Mouse (Mus musculus): ENCODE measurements around the gene Pdia4. TPM values are rescaled to one million over a fixed set of nuclear protein-coding genes. Genes with fewer than 3 reads are reported as not detected.

The Pdia4 gene
- polyA plus RNA-seq, 1 experiment from 2014 or later, result 283 TPM

DNA sequence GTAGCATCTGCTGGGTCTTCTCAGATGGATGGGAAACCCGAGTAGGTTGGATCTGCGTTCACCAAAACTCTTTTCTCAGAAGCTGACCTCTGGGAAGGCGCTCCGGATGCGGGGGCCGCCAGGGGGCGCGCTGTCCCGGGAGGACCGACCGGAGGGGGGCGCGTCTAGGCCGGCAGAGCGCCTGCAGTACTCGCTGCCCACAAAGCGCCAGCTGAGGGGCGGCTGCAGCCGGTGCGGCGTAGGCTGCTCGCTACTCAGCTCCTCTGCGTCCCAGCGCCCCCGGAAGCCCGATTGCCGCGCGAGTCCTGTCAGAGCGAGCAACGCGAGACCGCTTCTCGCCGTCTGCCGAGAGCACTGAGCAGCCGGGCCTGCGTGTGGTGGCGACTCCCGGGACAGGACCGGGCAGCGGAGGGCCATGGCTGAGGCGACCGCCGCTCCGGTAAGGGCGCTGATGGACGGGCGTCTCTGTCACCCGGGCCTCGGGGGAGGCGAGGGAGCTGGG, 22.3 kb upstream of the Pdia4 start, which contains the start of gene Zfp398:
Zfp398 (plus strand) TSS at position 180 of the 502 bp plus-strand sequence.
- H3K36me3 ChIP-seq (ENCODE audit: control insufficient read depth, insufficient read depth, low read length), result no peaks in the 10 kb centered on the region
- peak within 1 kb of the TSS; percentile 77 for H3K4me2 ChIP-seq (ENCODE audit: low read depth, low read length)
- H3K9ac ChIP-seq (ENCODE audit: low read length), result peak within 1 kb of the TSS; percentile 81
- H3K27me3 ChIP-seq (ENCODE audit: control insufficient read depth, insufficient read depth, low read length), result no peaks in the 10 kb centered on the region
- peak within 1 kb of the TSS; percentile 77 for H3K4me3 ChIP-seq (replicated peaks; ENCODE audit: low read length)
- H3K27ac ChIP-seq (ENCODE audit: low read length), result peak within 1 kb of the TSS; percentile 86
- peaks cover 10% of the 10 kb centered on the region for H3K4me1 ChIP-seq (ENCODE audit: control insufficient read depth, insufficient read depth, low read length)
- ATAC-seq (ENCODE audit: insufficient read depth, low FRiP score), result peak; percentile 96
- WGBS, result under 1% methylated on average over 52 of the region's 52 CpGs
- no peaks in the 10 kb centered on the region for H3K9me3 ChIP-seq (replicated peaks; ENCODE audit: control insufficient read depth, low read length)

DNA sequence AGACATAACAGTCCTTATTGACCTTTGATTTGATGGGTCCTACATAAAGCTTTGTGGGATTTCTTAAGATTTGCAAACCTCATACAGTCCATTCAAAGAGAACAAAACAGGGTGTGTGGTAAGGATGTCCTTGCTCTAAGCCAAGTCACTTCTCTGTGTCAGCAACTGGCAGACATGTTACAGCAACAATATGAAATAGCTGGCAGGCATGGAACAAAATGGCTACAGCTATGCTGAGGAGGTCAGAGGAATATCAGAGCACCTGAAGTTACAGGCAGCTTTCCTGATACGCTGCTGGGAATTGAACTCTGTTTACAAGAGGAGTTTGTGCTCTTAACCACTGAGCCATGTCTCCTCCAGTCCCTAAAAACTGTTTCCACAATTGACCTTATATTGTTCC, 19.0 kb upstream of the Pdia4 start:
- H3K9ac ChIP-seq (ENCODE audit: low read length), result no peak overlapping the region
- H3K36me3 ChIP-seq (ENCODE audit: control insufficient read depth, insufficient read depth, low read length), result no peaks in the 10 kb centered on the region
- H3K4me1 ChIP-seq (ENCODE audit: control insufficient read depth, insufficient read depth, low read length), result peaks cover 6% of the 10 kb centered on the region
- no peak overlapping the region for H3K4me3 ChIP-seq (replicated peaks; ENCODE audit: low read length)
- H3K27ac ChIP-seq (ENCODE audit: low read length), result no peak overlapping the region
- H3K4me2 ChIP-seq (ENCODE audit: low read depth, low read length), result no peak overlapping the region
- ATAC-seq (ENCODE audit: insufficient read depth, low FRiP score), result no peak
- no peaks in the 10 kb centered on the region for H3K9me3 ChIP-seq (replicated peaks; ENCODE audit: control insufficient read depth, low read length)
- WGBS, result 76% methylated on average over 1 of the region's 1 CpGs
- no peaks in the 10 kb centered on the region for H3K27me3 ChIP-seq (ENCODE audit: control insufficient read depth, insufficient read depth, low read length)

DNA sequence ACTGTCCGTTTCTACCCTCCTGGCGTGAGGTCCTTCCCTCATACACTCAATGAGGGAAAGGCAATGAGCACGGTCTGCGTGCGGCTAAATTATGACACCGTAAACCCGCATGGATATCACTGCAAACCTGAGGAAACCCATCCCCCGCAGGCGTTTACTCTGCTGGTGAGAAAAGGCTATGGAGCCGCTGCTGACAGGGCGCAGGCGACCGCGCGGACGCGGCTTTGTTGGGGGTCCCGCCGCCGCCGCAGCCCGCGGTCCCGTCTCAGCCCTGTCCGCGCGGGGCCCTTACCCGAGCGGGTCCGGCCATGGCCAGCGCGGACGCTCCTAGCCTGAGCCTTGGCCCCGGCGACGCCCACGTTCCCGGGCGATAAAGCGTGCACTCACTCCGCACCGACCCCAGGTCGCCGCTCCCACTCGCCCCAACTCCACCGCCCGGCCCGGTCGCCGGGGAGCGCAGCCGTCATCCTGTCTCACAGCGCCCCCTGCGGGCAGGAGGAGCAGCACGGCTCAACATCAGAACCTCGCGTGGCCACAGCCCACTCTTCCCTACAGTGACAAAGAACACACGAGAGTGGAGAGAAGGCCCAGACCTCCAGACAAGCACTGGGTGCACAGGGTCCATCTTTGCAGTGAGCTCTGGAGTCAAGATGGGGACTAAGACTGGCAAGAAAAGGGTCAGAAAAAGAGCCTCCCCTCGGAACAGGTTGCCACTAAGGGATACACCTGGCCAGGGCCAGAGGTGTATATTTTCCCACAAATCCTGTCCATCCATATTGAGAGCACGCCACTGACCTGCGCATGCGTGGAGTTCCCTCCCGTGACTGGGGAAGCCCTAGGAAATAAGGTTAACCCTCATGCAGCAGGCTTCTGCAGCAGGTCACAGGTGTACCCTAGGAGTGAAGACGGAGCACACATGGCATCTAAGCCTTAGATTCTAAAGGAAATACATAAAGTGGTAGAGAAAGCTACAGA, 17.2 kb upstream of the Pdia4 start, which contains the start of gene Zfp786:
Zfp786 (minus strand) TSS at position 764 of the 975 bp plus-strand sequence.
- Histone ChIP-seq H3K4me3 (replicated peaks; ENCODE audit: low read length) (peak within 1 kb of the TSS; percentile 90), H3K27me3 (ENCODE audit: control insufficient read depth, insufficient read depth, low read length) (no peaks in the 10 kb centered on the region), H3K4me1 (ENCODE audit: control insufficient read depth, insufficient read depth, low read length) (peaks cover 4% of the 10 kb centered on the region; the same call in 1 of the 2 replicates), H3K9ac (ENCODE audit: low read length) (peak within 1 kb of the TSS; percentile 91), H3K9me3 (replicated peaks; ENCODE audit: control insufficient read depth, low read length) (no peaks in the 10 kb centered on the region), H3K36me3 (ENCODE audit: control insufficient read depth, insufficient read depth, low read length) (no peaks in the 10 kb centered on the region), H3K4me2 (ENCODE audit: low read depth, low read length) (peak within 1 kb of the TSS; percentile 63), H3K27ac (ENCODE audit: low read length) (peak within 1 kb of the TSS; percentile 64)
- WGBS, result 2% methylated on average over 58 of the region's 64 CpGs
- peak; percentile 89 for ATAC-seq (ENCODE audit: insufficient read depth, low FRiP score)

DNA sequence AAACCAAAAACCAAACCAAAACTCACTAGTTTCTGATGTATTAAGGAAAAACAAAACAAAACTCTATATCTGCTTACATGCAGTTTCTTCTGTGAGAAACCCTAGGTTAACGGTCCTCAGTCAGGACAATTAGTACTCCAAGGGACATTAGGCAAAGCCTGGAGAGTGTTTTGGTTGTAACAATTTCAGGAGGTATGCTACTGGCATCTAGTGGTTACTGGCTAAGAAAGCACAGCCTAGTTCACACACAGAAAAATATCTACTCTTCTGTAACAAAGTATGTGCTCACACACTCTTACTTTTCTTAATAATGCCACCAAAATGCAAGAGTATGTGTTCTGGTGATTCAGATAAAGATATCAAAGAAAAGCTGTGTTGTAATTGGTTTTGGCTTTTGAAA, 15.7 kb upstream of the Pdia4 start:
- H3K4me2 ChIP-seq (ENCODE audit: low read depth, low read length), result no peak overlapping the region

DNA sequence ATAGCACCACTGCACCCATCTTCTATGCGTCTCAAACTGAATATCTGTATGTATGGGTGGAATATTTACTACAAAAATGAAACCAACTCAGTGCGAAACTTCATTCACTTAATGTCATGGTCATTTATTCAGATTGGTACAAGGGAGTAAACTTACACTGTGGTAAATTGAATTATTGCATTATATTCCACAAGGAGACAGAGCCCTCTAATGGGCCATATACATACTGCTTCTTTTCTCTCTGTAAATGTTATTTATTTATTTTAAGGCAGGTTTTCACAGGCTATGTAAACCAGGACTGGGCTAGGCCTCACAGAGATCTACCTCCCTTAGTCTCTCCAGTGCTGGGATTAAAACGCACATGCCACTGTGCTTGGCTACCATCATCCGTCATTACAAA, 14.2 kb upstream of the Pdia4 start:
- no peaks in the 10 kb centered on the region for H3K36me3 ChIP-seq (ENCODE audit: control insufficient read depth, insufficient read depth, low read length)
- H3K9me3 ChIP-seq (replicated peaks; ENCODE audit: control insufficient read depth, low read length), result no peaks in the 10 kb centered on the region
- 84% methylated on average over 4 of the region's 4 CpGs for WGBS
- no peak overlapping the region for H3K27ac ChIP-seq (ENCODE audit: low read length)
- no peaks in the 10 kb centered on the region for H3K27me3 ChIP-seq (ENCODE audit: control insufficient read depth, insufficient read depth, low read length)
- ATAC-seq (ENCODE audit: insufficient read depth, low FRiP score), result no peak
- H3K9ac ChIP-seq (ENCODE audit: low read length), result no peak overlapping the region
- no peak overlapping the region for H3K4me2 ChIP-seq (ENCODE audit: low read depth, low read length)
- H3K4me1 ChIP-seq (ENCODE audit: control insufficient read depth, insufficient read depth, low read length), result peaks cover 4% of the 10 kb centered on the region; the same call in 1 of the 2 replicates
- H3K4me3 ChIP-seq (replicated peaks; ENCODE audit: low read length), result no peak overlapping the region

More for the DNA sequence above, 15.7 kb upstream of the Pdia4 start:
- peaks cover 4% of the 10 kb centered on the region; the same call in 1 of the 2 replicates for H3K4me1 ChIP-seq (ENCODE audit: control insufficient read depth, insufficient read depth, low read length)
- H3K36me3 ChIP-seq (ENCODE audit: control insufficient read depth, insufficient read depth, low read length), result no peaks in the 10 kb centered on the region
- H3K4me3 ChIP-seq (replicated peaks; ENCODE audit: low read length), result no peak overlapping the region
- 27% methylated on average over 1 of the region's 1 CpGs for WGBS
- ATAC-seq (ENCODE audit: insufficient read depth, low FRiP score), result no peak
- H3K27ac ChIP-seq (ENCODE audit: low read length), result no peak overlapping the region
- H3K9me3 ChIP-seq (replicated peaks; ENCODE audit: control insufficient read depth, low read length), result no peaks in the 10 kb centered on the region
- no peaks in the 10 kb centered on the region for H3K27me3 ChIP-seq (ENCODE audit: control insufficient read depth, insufficient read depth, low read length)
- H3K9ac ChIP-seq (ENCODE audit: low read length), result no peak overlapping the region

DNA sequence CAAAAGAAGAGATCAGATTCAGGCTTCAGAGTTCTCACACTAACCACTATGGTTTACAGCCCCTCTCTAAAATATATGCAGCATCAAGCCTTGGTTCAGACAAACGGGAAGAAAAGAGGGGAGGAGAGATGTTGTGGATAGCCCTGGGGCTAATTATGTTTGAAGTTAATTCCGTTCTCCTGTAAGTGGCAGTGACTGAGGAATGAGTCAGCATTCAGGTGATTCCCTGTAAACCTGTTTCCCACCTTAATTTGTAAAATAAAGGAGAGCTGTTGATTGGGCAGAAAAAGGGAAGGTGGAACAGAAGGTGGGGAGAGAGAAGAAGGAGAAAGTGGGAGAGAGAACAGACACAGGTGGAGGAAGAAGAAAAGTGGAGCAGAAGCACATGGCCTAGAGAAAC, 11.0 kb upstream of the Pdia4 start:
- Histone ChIP-seq H3K9me3 (replicated peaks; ENCODE audit: control insufficient read depth, low read length) (no peaks in the 10 kb centered on the region), H3K4me2 (ENCODE audit: low read depth, low read length) (no peak overlapping the region), H3K4me3 (replicated peaks; ENCODE audit: low read length) (no peak overlapping the region), H3K4me1 (ENCODE audit: control insufficient read depth, insufficient read depth, low read length) (no peaks in the 10 kb centered on the region), H3K36me3 (ENCODE audit: control insufficient read depth, insufficient read depth, low read length) (no peaks in the 10 kb centered on the region), H3K27me3 (ENCODE audit: control insufficient read depth, insufficient read depth, low read length) (no peaks in the 10 kb centered on the region), H3K27ac (ENCODE audit: low read length) (no peak overlapping the region), H3K9ac (ENCODE audit: low read length) (no peak overlapping the region)
- WGBS, result 59% methylated on average over 2 of the region's 2 CpGs
- no peak for ATAC-seq (ENCODE audit: insufficient read depth, low FRiP score)

DNA sequence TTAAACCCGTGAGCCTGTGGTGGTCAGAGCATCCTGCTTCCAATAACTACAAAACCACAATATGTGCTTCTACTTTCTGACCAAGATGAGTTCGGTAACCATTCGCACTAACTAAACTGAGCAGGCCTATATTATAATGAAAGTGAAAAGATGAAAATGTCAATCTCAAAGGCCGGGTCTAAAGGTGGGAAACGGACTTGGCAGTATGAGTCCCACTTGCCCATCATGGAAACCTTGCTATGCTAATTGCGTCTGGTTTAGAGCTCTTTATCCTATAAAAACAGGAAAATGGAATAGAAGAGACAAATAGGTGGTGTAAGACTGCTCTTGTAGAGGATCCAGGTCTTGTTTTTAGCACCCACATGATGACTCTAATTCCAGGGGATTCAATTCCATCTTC, 8.5 kb upstream of the Pdia4 start:
- no peak overlapping the region for H3K9ac ChIP-seq (ENCODE audit: low read length)
- no peak overlapping the region for H3K4me3 ChIP-seq (replicated peaks; ENCODE audit: low read length)
- no peak for ATAC-seq (ENCODE audit: insufficient read depth, low FRiP score)
- H3K9me3 ChIP-seq (replicated peaks; ENCODE audit: control insufficient read depth, low read length), result no peaks in the 10 kb centered on the region
- H3K27me3 ChIP-seq (ENCODE audit: control insufficient read depth, insufficient read depth, low read length), result no peaks in the 10 kb centered on the region
- 88% methylated on average over 6 of the region's 6 CpGs for WGBS
- no peaks in the 10 kb centered on the region for H3K4me1 ChIP-seq (ENCODE audit: control insufficient read depth, insufficient read depth, low read length)
- no peak overlapping the region for H3K4me2 ChIP-seq (ENCODE audit: low read depth, low read length)
- H3K36me3 ChIP-seq (ENCODE audit: control insufficient read depth, insufficient read depth, low read length), result no peaks in the 10 kb centered on the region
- H3K27ac ChIP-seq (ENCODE audit: low read length), result no peak overlapping the region

DNA sequence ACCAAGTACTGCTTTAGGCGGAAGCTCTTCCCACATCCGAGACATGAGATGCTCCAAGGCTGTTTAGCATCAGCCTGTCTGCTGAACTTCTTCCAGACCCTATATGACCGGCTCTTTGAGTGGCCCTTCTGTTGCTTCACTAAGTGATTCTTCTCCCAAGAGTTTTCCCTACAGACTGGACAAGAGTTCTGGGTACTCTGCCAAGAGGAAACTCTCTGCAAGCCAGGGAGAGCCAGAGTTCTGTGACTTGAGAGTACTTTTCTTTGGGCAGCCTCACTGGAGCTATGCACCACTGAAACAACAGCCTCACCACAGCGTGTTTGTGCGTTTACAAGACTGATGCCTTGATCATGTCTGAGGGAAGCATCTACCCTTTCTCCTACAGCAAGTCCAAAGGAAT, 8.0 kb upstream of the Pdia4 start:
- ATAC-seq (ENCODE audit: insufficient read depth, low FRiP score), result no peak
- H3K9ac ChIP-seq (ENCODE audit: low read length), result no peak overlapping the region
- no peaks in the 10 kb centered on the region for H3K4me1 ChIP-seq (ENCODE audit: control insufficient read depth, insufficient read depth, low read length)
- no peaks in the 10 kb centered on the region for H3K9me3 ChIP-seq (replicated peaks; ENCODE audit: control insufficient read depth, low read length)
- no peak overlapping the region for H3K4me3 ChIP-seq (replicated peaks; ENCODE audit: low read length)
- 80% methylated on average over 5 of the region's 5 CpGs for WGBS
- H3K27ac ChIP-seq (ENCODE audit: low read length), result no peak overlapping the region
- H3K4me2 ChIP-seq (ENCODE audit: low read depth, low read length), result no peak overlapping the region
- H3K36me3 ChIP-seq (ENCODE audit: control insufficient read depth, insufficient read depth, low read length), result no peaks in the 10 kb centered on the region
- H3K27me3 ChIP-seq (ENCODE audit: control insufficient read depth, insufficient read depth, low read length), result no peaks in the 10 kb centered on the region

DNA sequence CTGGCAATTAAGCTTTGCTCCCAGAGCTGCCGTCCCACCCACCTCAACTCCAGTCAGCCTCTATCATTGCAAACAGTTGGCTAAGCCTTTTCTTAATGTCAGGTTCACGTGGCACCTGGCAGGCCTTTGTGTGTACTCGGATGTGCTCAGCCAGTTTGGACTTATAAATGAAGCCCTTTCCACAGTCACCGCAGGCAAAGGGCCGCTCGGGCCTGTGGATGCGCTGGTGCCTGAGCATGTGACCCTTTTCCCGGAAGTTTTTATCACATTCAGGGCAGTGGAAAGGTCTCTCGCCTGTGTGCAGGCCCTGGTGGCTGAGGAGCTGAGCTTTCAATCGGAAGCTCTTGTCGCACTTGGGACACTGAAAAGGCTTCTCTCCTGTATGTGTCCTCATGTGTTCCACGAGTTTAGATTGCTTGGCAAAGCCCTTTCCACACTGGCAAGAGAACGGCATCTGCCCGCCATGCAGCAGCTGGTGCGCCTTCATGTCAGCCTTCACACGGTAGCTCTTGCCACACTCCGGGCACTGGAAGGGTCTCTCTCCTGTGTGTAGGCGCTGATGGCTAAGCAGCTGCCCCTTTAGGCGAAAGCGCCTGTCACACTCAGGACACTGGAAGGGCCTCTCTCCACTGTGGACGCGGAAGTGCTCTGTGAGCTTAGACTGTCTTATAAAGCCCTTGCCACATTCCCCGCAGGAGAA, 6.5 kb upstream of the Pdia4 start:
- H3K4me2 ChIP-seq (ENCODE audit: low read depth, low read length), result no peak overlapping the region
- 92% methylated on average over 23 of the region's 23 CpGs for WGBS

More for the DNA sequence above, 6.5 kb upstream of the Pdia4 start:
- no peak for ATAC-seq (ENCODE audit: insufficient read depth, low FRiP score)
- Histone ChIP-seq H3K4me1 (ENCODE audit: control insufficient read depth, insufficient read depth, low read length) (no peaks in the 10 kb centered on the region), H3K36me3 (ENCODE audit: control insufficient read depth, insufficient read depth, low read length) (no peaks in the 10 kb centered on the region), H3K27me3 (ENCODE audit: control insufficient read depth, insufficient read depth, low read length) (no peaks in the 10 kb centered on the region), H3K9me3 (replicated peaks; ENCODE audit: control insufficient read depth, low read length) (no peaks in the 10 kb centered on the region), H3K9ac (ENCODE audit: low read length) (no peak overlapping the region), H3K27ac (ENCODE audit: low read length) (no peak overlapping the region), H3K4me3 (replicated peaks; ENCODE audit: low read length) (no peak overlapping the region)
